Mouse (Mus musculus) myocyte (in vitro differentiated cells): Measurements from ENCODE around the gene Ptgr2.

Source experiments
- CEBPB ChIP-seq: IDR thresholded peaks from 2 replicates; pipeline ENCODE4 v1.6.1; 2011; ENCODE audit warnings: mild to moderate bottlenecking, moderate library complexity; ENCODE audit not compliant: poor library complexity, insufficient read depth, severe bottlenecking
- POLR2A ChIP-seq: IDR thresholded peaks from one replicate; pipeline ENCODE4 v1.6.1; 2011; ENCODE audit warnings: low read depth, mild to moderate bottlenecking, control low read depth, moderate library complexity; ENCODE audit not compliant: insufficient read length
- POLR2AphosphoS2 ChIP-seq: IDR thresholded peaks from one replicate; pipeline ENCODE4 v1.6.1; 2011; ENCODE audit warnings: low read depth, control low read depth; ENCODE audit not compliant: insufficient read length
- TCF3 ChIP-seq: IDR thresholded peaks from one replicate; pipeline ENCODE4 v1.6.1; 2011; ENCODE audit warnings: low read depth, control low read depth; ENCODE audit not compliant: insufficient read length
- USF1 ChIP-seq: IDR thresholded peaks from one replicate; pipeline ENCODE4 v1.6.1; 2011; ENCODE audit warnings: low read depth, mild to moderate bottlenecking, control low read depth, moderate library complexity

GRCm38 (mm10) chr12:84284391-84284790 lies 641 bp upstream of the Ptgr2 start:
- no peak for TF ChIP-seq POLR2A
- TF ChIP-seq CEBPB: no peak
- no peak for TF ChIP-seq TCF3
- no peak for TF ChIP-seq USF1
- TF ChIP-seq POLR2AphosphoS2: no peak
